Mouse (Mus musculus) cerebellum, postnatal 14 days (tissue): ENCODE results near the gene Sptssb.

Experiments used
- DNase-seq, 2 experiments: peaks; one replicate each; pipeline ENCODE4 v3.0.0; 2021; ENCODE audit warnings: mixed read lengths in 2 of 2

The Sptssb gene

DNA sequence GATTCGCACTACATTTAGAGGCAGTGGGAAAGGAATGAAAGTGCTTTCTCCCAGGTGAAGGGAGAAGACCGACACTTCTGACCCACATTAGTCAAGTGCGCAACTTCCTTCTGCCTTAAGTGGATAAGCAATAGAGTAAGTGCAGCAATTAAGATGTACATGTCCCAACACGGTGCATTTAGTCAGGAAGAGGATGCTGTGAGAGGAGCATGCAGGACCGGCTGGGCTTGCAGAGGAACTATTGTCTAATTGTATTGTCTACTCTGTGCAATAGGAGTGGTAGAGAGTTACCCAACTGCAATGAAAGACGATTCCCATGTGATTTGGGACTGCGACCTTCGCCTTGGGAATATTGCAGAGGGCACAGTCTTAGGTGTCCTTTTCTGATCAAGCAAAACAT, 30.2 kb downstream of the Sptssb start:
- no peak for DNase-seq

DNA sequence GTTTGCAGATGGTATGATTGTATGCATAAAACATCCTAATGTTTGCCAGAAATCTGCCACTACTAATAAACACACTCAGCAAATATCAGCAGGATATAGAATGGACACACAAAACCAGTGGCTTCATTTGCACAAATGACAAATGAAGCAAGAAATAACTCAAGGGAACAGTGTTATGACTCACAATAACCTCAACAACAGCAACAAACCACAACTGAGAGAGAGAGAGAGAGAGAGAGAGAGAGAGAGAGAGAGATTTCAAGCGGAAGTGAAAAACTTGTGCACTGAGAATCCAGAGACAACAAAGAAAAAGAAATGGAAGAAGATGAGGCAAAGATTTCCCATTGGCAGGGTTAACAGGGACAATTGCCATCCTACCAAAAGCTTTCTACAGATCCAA, 35.2 kb downstream of the Sptssb start:
- no peak for DNase-seq

DNA sequence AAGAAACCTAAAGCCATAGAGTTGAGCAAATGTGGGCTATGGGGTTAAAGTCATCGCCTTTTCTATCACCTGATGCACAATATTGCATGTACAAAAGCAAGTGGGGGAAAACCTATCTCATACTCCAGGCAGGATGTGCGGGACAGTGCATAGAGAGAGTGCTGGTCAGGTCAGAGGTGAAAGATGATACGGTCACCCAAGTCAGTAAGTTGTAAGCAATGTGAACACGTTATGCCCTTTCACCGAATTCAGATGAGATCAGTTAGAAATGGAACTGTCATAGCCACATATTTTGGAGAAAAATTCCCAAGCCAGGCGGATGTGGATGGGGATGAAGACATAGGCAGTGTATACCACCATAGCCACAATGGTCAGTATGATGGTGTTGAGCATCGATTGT, 39.1 kb downstream of the Sptssb start:
- no peak for DNase-seq

DNA sequence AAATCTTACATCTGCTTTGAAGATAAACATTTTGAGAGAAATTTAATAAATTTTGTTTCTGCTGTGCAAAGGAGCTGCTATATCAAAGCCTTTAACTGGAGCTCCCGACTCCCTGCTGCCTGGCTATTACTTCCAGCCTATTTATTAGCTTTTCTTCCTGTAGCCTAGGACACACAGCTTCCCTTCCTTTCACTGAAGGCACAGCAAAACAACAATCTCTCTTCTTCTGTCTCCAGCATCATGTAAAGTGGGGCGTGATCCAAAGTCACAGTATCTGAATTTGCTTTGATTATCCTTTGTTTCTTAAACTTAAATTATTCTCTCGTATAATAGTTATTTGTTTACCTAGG, 39.9 kb downstream of the Sptssb start:
- peak; percentile 76 to 81 for DNase-seq

DNA sequence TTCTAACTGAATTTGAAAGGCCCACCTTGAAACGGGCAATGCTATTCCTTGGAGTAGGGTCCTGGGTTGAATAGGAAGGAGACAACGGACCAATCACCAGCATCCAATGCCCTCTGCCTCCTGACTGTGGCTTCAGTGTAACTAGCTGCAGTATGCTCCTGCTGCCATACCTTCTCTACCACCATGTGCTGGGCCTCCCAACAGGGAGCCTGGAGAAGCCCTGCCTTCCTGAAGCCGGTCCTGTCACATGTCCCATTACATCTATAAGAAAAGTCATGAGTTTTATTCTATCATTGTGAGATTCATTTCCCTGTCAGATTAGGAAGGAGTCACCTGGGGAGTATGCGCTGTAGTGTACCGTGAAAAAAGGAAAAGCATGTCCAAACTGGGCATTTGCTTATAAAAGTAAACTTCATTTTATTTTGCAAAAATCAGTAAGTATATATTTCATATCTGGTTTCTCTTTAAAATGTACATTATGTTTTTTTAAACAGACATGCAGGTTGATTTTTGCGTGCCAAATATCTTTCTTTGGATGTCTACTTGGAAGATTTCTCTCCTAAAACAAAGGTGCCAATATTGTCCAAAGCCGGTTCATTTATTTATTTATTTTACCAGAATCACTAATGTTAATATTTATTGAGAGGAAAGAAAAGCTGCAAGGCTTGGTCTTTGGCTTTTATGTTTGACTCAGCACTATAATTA, 40.4 kb downstream of the Sptssb start:
- DNase-seq: peak; percentile 64 to 72

DNA sequence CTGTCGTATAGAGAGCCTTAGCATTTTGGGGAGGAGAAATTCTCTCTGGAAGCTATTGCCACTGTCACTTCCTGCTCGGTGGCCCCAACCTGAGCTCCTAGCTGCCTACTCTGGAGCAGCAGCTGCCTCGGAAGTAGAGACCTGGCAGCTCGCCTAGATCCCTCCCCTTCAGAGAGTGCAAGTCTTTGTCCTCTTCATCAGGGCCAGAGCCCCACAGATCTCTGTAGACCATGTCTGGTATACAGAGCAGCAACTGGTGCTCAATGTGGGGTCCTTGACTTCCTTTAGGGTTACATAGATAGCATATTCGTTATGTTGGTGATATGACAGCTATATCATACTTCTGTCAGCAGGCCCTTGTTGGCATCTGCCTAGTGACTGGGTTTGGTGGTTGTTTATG, 41.3 kb downstream of the Sptssb start:
- peak; percentile 55 to 66 for DNase-seq

DNA sequence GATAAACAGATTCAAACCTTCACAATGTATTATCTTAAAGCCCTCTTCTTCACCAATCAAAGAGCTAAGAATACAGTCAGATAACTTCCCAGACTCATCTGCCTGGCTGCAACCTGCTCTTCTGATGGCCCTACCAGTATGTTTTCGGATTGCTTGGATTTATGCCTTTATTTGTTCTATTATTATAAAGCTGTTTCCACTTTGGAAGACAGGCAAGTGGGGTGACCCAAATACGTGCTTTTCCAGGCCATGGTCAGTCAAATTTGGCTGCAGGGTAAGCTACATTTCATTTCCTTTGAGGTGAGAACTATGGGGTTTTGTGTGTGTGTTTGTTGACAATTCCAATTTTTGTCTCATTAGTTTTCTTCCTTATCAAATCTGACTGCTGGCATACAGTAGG, 43.2 kb downstream of the Sptssb start:
- DNase-seq: peak; percentile 11 to 28

DNA sequence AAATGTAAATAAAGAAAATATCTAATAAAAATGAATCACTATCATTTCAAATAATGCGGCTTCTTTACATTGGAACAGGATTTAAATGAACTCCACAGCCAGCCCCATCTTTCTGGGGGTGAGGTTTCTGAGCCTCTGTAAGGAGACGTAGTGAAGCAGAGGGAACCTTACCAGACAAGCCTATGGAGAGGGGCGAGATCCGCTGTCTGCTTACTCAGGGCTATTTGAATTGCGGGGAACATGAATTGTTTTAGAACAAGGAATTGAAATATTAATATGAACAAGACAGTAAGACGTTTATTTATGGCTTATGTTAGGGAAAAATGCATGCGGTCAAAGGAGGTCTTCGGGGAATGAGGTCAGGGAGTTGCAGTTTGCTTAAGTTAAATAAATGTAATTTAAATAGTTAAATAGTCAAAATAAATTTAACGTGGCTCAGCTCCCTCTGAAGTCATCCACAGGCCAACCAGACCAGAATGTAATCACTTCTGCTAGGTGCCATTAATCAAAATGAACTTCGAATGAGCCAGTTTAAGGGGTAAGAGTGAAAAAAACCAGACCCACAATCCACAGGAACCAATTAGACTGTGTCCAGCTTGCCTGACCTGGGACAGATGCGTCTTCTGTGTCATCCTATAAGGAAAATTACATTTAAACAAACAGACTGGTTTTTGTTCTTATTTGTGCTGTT, 46.6 kb downstream of the Sptssb start:
- DNase-seq: no peak

DNA sequence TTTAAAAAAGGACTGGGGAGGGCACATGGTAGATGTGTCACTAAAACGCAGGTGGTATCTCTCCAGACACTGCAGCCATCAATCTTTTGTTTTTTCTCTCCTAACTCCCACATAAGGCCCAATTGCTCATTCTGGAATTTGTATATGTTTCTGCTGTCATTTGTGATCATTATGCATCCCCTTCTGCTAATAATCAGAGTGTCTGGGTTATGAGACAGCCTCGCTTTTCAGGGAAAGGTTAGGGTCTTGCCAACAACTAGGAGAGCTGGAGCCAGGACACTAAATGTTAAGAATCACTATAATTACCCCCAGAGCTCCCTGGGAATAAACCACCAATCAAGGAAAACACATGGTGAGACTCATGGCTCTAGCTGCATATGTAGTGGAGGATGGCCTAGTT, 47.3 kb downstream of the Sptssb start:
- DNase-seq: no peak

DNA sequence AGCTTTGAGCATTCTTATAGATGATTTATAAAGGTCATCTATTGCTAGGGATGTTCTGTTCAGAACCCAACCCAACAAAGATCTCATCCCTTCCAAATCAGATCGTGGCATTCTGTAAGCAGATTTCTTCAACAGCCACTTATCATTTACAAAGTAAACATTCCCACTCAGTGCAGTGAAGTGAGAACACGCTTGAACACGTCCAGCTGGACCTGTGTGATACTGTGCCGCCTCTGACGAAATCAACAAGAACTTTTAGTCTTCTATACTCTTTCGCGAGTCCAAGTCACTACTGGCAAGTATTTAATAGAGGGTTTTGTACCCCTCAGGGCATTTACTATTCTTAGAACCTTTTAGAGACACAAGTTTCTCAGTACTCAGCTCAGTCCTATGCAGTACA, 51.3 kb downstream of the Sptssb start:
- no peak for DNase-seq

DNA sequence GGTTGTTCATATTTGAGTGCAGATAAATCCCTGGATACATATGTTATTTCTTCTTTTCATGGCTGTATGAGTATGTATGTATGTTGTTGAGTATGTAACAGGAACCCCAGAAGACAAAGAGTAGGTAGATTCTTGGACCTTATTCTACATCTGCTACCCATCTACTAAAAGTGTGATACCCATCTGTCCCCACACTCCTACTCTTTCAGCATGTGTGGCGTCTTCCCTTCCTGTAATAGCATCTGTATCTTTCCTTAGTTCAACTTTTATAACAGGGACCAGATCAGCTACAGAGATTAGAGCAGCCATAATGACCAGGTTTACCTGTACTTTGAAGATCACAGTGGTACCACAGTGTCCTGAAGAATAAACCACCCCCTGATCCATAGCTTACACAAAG, 56.6 kb downstream of the Sptssb start:
- DNase-seq: no peak

DNA sequence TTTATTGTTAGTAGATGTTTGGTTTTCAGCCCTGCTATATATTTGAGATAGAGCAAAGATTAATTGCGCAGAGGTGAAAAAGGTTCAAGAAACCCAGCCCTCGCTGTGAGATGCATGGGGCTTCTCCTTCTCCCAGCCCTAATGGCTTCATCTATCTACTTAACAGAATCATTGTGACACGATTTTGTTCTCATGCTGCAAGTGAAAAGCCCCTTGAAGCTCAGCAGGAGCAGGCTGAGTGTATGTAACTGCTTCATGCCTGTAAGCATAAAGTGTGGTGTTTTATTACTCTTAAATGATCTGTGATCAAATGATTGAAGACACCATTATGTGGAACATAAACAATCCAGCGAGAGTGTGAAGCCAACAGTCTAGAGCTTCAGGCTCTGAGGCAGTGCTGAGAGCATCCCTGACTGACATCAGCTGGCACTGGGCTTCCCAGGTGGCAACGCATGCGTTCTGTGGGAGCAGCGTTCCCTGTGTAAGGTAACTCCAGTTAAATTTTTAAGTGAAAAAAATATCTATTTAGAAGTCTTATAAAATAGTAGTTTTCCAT, 58.8 kb downstream of the Sptssb start:
- DNase-seq: no peak

DNA sequence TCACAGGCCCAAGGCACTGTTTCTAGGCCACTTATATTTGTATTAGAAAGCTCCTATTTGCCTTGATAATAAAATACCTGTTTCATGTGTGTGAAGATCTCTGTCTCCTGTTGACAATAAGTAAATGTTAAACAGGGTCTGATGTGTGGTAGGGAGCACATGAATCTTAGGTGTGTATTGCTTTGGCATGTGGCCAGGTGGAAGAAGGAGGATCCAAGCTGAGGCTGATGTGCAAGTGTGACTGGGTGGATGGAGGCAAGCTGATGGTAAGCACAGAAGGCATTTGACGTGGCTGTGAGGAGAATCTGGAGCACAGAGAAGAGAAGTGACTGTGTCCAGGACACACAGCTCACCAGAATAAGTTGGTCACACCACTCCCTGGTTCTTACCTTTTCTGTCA, 60.6 kb downstream of the Sptssb start:
- peak in 1 of 2 experiments; percentile 18 for DNase-seq

DNA sequence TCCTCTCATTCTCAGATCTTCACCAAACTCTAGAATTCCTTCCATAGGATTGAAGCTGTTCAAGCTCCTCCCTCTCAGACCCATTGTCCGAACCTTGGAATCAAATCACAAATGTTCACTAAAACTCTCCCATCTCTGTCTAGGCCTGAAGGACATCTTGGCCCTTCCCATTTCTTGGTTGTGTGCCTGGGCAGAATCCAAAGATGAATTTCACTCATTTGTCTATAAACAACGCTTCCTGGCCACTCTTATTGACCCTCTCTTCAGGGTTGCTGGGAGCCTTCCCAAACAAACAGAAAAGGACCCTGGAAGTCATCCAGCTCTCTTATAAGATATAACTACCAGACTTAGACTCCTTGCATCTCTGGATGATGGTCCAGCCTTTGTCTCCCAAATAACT, 61.8 kb downstream of the Sptssb start:
- peak; percentile 11 to 44 for DNase-seq

DNA sequence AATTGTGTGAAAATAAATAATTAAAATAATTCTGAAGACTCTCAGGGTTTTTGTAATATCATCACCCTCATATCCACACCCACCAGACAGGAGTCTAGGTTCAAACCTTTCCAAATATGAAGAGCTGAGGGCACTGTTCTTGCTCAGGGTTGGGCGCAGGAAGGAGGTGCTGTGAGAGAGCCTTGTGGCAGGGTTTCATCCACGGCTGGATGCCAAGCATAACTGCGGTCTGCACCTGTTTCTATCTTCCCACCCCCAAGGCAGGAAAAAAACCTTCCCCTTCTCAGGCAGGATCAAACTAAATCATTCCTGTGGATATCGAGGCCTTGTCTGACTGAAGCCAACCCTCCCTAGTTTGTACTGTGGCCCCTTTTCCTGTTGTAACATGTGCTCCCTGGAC, 62.2 kb downstream of the Sptssb start:
- DNase-seq: peak; percentile 88 to 91

DNA sequence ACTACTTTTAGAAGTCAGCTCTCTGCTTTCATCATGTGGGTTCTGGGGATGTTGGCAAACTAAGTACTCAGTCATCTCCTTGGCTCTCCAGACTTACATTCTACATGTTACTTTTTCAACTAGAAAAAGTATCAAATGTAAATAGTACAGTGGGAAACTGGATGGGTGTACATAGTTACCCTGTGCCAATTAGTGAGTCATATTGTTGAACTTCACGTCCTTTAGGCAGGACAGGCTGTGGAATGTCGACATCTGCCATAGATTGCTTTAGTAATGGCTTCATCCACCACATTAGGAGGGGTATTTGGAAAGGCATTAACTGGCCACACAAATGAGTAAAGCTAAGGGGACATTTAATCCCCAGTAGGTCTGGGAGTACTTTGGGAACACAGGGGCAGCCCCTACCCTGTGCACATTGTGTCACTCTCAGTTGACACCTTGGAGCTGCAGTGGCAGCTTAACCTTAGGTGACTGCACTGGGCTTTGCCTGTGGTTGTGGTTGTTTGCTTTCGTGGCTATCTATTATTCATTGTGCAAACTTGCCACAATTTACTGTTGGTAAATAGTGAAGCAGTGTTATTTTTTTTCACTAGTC, 66.8 kb downstream of the Sptssb start:
- no peak for DNase-seq

DNA sequence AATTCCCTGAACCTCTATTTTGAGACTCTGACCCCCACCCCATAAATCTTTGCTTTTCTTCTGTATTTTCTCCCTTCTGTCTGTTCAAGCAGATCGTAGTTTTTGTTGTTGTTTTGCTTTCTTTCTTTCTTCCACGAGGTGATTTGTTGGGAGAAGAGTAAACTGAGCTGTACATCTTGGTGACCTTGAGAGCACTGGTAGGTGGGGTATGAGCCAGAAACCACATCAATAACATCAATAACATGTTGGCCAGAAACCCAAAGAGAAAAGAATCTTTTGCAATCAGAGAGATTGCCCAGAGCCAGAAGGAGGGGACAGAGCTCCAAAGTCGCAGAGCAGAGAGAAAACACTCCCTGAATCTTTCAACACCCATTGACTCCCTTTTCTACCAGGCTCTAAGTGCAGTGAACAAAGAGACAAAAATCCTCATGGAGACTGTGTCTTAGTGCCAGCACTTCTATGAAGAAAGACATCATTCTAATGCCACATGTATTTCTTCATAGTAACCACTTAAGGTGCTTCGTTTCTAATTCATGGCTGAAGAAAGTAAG, 80.4 kb downstream of the Sptssb start:
- DNase-seq: no peak

DNA sequence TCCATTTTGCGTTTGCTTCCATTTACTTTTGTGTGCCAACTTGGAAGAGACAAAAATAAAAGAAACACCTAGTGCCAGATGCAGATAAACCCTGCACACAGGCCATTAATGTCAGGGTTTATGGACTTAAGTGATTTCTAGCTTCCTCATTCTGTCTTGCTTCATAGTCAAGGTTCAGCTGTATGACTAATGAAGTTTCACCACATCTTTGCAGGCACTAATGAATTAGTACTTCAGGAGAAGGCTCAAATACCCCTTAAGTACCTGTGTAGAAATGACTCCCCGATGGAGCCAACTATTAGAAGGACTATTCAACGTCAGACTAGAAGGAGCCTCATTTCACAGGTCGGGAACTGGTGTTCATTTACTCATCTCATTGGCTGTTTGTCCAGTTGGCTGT, 86.4 kb downstream of the Sptssb start:
- no peak for DNase-seq
